Mouse (Mus musculus) urinary bladder, postnatal 4 days (tissue): ENCODE data around the gene Vmn1r47.
"Not testable (repeated sequence)": the region's sequence is repeated elsewhere in the genome, so short reads cannot be mapped to it uniquely, and the experiment has no call there.

Source experiments
- DNase-seq, 2 experiments: peaks; one replicate each; pipeline ENCODE4 v3.0.0; 2021 to 2022; ENCODE audit warnings: low spot score in 2 of 2

Gene Vmn1r47

GRCm38 (mm10) chr6:90015847-90016246, at the start of gene Vmn1r47:
Vmn1r47 (plus strand) TSS chr6:90016147.
- not testable (repeated sequence) for DNase-seq

- DNase-seq = no peak
Observed at GRCm38 (mm10) chr6:89966341-89966740, 49.6 kb upstream of the Vmn1r47 start.

- no peak for DNase-seq
Observed at GRCm38 (mm10) chr6:89969013-89969412, 46.9 kb upstream of the Vmn1r47 start, which contains the start of gene Vmn1r46. Vmn1r46 (plus strand) TSS chr6:89969313.

GRCm38 (mm10) chr6:89985989-89986388, 30.0 kb upstream of the Vmn1r47 start:
- DNase-seq = no peak

- DNase-seq = not testable (repeated sequence)
Observed at GRCm38 (mm10) chr6:90036741-90037140, 20.8 kb downstream of the Vmn1r47 start, which contains the start of gene Vmn1r48. Vmn1r48 (minus strand) TSS chr6:90036841.
